Mouse (Mus musculus): ENCODE measurements around the gene Akip1. TPM values are rescaled to one million over a fixed set of nuclear protein-coding genes. Genes with fewer than 3 reads are reported as not detected.

The Akip1 gene
- polyA plus RNA-seq, 1 experiment from 2014 or later, result 30.9 TPM

DNA sequence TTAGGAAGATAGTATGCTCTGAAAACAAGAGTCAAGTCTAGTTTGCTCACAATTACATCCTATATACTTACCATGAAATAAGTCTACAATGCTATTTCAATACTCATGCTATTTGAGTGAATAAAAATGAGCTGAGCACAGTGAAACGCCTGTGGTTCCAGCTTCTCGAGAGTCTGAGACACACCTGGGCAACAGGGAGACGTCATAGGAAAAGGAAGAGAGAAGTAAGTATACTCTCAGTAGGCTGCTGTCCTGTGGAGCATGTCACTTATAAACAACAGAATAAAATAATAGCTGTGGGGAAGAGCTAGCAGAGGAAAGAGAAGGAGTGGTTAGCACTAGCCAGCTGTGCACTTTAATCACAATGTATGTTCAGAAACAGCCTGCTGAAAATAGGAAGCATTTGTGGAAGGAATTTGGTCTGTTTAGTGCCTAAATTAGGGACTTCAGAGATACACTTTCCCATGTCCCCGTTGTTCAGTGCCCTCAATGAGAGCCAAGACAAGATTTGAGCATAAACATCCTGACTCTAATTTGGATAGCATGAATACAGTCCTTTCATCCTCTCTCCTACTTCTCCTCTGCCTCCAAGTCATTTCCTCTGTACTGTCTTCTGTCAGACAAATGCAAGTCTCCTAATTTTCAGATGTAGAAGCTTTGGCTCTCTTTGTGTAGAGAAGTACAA, 28.4 kb upstream of the Akip1 start:
- no peak for DNase-seq (ENCODE audit: low spot score)
- Histone ChIP-seq H3K27ac (ENCODE audit: low read depth) (peak overlapping the region; percentile 29; the same call in 1 of the 2 replicates), H3K27me3 (replicated peaks; ENCODE audit: control insufficient read depth, insufficient read depth, low read length) (no peaks in the 10 kb centered on the region), H3K36me3 (ENCODE audit: control insufficient read depth, insufficient read depth, low read length) (no peaks in the 10 kb centered on the region), H3K4me2 (ENCODE audit: low read length) (no peak overlapping the region), H3K4me1 (replicated peaks; ENCODE audit: control insufficient read depth, insufficient read depth, low read length) (peaks cover 38% of the 10 kb centered on the region), H3K9me3 (ENCODE audit: control insufficient read depth, low read length) (no peaks in the 10 kb centered on the region), H3K9ac (ENCODE audit: low read length) (no peak overlapping the region), H3K4me3 (ENCODE audit: low read depth, low read length) (no peak overlapping the region)
- WGBS, result 51% methylated on average over 4 of the region's 4 CpGs
- ATAC-seq (replicated peaks; ENCODE audit: low FRiP score, low TSS enrichment, low read depth), result no peak

GRCm38 (mm10) chr7:109680284-109680683, 23.2 kb upstream of the Akip1 start:
- no peaks in the 10 kb centered on the region for H3K27me3 ChIP-seq (replicated peaks; ENCODE audit: control insufficient read depth, insufficient read depth, low read length)
- 85% methylated on average over 2 of the region's 2 CpGs for WGBS
- DNase-seq (ENCODE audit: low spot score), result no peak
- H3K27ac ChIP-seq (ENCODE audit: low read depth), result no peak overlapping the region
- H3K9me3 ChIP-seq (ENCODE audit: control insufficient read depth, low read length), result no peaks in the 10 kb centered on the region
- no peaks in the 10 kb centered on the region for H3K36me3 ChIP-seq (ENCODE audit: control insufficient read depth, insufficient read depth, low read length)
- no peak overlapping the region for H3K4me2 ChIP-seq (ENCODE audit: low read length)
- H3K4me3 ChIP-seq (ENCODE audit: low read depth, low read length), result no peak overlapping the region
- H3K4me1 ChIP-seq (replicated peaks; ENCODE audit: control insufficient read depth, insufficient read depth, low read length), result peaks cover 3% of the 10 kb centered on the region
- ATAC-seq (replicated peaks; ENCODE audit: low FRiP score, low TSS enrichment, low read depth), result no peak
- H3K9ac ChIP-seq (ENCODE audit: low read length), result no peak overlapping the region

DNA sequence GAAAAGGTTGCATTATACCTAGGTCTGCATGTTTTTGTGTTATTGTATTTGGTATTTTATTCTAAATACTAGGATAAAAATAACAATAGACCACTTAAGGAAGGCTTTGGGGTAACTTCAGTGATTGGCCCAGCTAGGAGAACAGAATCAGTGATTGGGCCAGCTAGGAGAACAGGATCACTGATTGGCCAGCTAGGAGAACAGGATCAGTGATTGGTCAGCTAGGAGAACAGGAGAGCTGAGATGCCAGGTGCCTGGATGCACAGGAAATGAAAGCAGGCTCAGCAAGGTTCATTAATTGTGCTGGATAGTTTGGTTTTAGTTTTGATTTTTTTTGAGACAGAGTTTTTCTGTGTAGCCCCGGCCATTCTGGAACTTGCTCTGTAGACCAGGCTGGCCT, 22.6 kb upstream of the Akip1 start:
- no peak overlapping the region for H3K27ac ChIP-seq (ENCODE audit: low read depth)
- ATAC-seq (replicated peaks; ENCODE audit: low FRiP score, low TSS enrichment, low read depth) (no peak), DNase-seq (ENCODE audit: low spot score) (no peak)
- no peak overlapping the region for H3K4me2 ChIP-seq (ENCODE audit: low read length)
- H3K9ac ChIP-seq (ENCODE audit: low read length), result no peak overlapping the region
- WGBS, result 95% methylated on average over 1 of the region's 1 CpGs
- no peaks in the 10 kb centered on the region for H3K27me3 ChIP-seq (replicated peaks; ENCODE audit: control insufficient read depth, insufficient read depth, low read length)
- no peaks in the 10 kb centered on the region for H3K9me3 ChIP-seq (ENCODE audit: control insufficient read depth, low read length)
- no peaks in the 10 kb centered on the region; the same call in 1 of the 2 replicates for H3K4me1 ChIP-seq (replicated peaks; ENCODE audit: control insufficient read depth, insufficient read depth, low read length)
- H3K4me3 ChIP-seq (ENCODE audit: low read depth, low read length), result no peak overlapping the region
- H3K36me3 ChIP-seq (ENCODE audit: control insufficient read depth, insufficient read depth, low read length), result no peaks in the 10 kb centered on the region

- Histone ChIP-seq H3K27ac (ENCODE audit: low read depth) (no peak overlapping the region), H3K4me2 (ENCODE audit: low read length) (no peak overlapping the region), H3K9me3 (ENCODE audit: control insufficient read depth, low read length) (no peaks in the 10 kb centered on the region), H3K4me1 (replicated peaks; ENCODE audit: control insufficient read depth, insufficient read depth, low read length) (peaks cover 5% of the 10 kb centered on the region; the same call in 1 of the 2 replicates), H3K36me3 (ENCODE audit: control insufficient read depth, insufficient read depth, low read length) (no peaks in the 10 kb centered on the region), H3K9ac (ENCODE audit: low read length) (no peak overlapping the region), H3K27me3 (replicated peaks; ENCODE audit: control insufficient read depth, insufficient read depth, low read length) (no peaks in the 10 kb centered on the region), H3K4me3 (ENCODE audit: low read depth, low read length) (no peak overlapping the region)
- no peak for DNase-seq (ENCODE audit: low spot score)
- WGBS, result 45% methylated on average over 9 of the region's 9 CpGs
- ATAC-seq (replicated peaks; ENCODE audit: low FRiP score, low TSS enrichment, low read depth), result no peak
Observed at GRCm38 (mm10) chr7:109686585-109687128, 16.8 kb upstream of the Akip1 start.

GRCm38 (mm10) chr7:109690101-109690500, 13.4 kb upstream of the Akip1 start:
- Histone ChIP-seq H3K9me3 (ENCODE audit: control insufficient read depth, low read length) (no peaks in the 10 kb centered on the region), H3K4me1 (replicated peaks; ENCODE audit: control insufficient read depth, insufficient read depth, low read length) (peaks cover 5% of the 10 kb centered on the region; the same call in 1 of the 2 replicates), H3K9ac (ENCODE audit: low read length) (no peak overlapping the region), H3K27ac (ENCODE audit: low read depth) (no peak overlapping the region), H3K36me3 (ENCODE audit: control insufficient read depth, insufficient read depth, low read length) (no peaks in the 10 kb centered on the region), H3K4me3 (ENCODE audit: low read depth, low read length) (no peak overlapping the region), H3K27me3 (replicated peaks; ENCODE audit: control insufficient read depth, insufficient read depth, low read length) (no peaks in the 10 kb centered on the region), H3K4me2 (ENCODE audit: low read length) (no peak overlapping the region)
- no peak for ATAC-seq (replicated peaks; ENCODE audit: low FRiP score, low TSS enrichment, low read depth)
- 94% methylated on average over 3 of the region's 3 CpGs for WGBS
- no peak for DNase-seq (ENCODE audit: low spot score)

DNA sequence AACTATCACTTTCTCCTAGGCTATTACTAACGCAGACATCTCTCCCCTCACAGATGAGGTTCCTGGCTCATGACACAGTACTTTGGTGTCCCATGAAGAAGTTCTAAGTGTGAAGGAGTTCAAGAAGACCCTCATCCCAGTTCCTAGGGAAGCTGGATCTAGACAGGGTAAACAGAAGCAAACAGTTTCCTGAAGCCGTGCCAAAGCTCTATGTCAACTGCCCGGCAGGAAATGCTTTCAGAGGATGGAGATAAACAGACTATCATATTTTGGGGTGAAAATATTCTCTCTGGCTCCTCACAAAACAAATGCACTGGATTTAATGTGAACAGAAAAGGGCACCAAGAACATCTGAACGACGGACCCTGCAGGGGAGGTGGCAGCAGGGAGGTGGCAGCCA, 12.5 kb upstream of the Akip1 start:
- ATAC-seq (replicated peaks; ENCODE audit: low FRiP score, low TSS enrichment, low read depth) (no peak), DNase-seq (ENCODE audit: low spot score) (no peak)
- H3K9ac ChIP-seq (ENCODE audit: low read length), result no peak overlapping the region
- H3K4me1 ChIP-seq (replicated peaks; ENCODE audit: control insufficient read depth, insufficient read depth, low read length), result peaks cover 5% of the 10 kb centered on the region; the same call in 1 of the 2 replicates
- H3K4me2 ChIP-seq (ENCODE audit: low read length), result no peak overlapping the region
- WGBS, result 68% methylated on average over 5 of the region's 5 CpGs
- H3K36me3 ChIP-seq (ENCODE audit: control insufficient read depth, insufficient read depth, low read length), result no peaks in the 10 kb centered on the region
- H3K27ac ChIP-seq (ENCODE audit: low read depth), result no peak overlapping the region
- no peaks in the 10 kb centered on the region for H3K27me3 ChIP-seq (replicated peaks; ENCODE audit: control insufficient read depth, insufficient read depth, low read length)
- no peaks in the 10 kb centered on the region for H3K9me3 ChIP-seq (ENCODE audit: control insufficient read depth, low read length)
- no peak overlapping the region for H3K4me3 ChIP-seq (ENCODE audit: low read depth, low read length)

- ATAC-seq (replicated peaks; ENCODE audit: low FRiP score, low TSS enrichment, low read depth), result no peak
- Histone ChIP-seq H3K9ac (ENCODE audit: low read length) (no peak overlapping the region), H3K4me2 (ENCODE audit: low read length) (no peak overlapping the region), H3K9me3 (ENCODE audit: control insufficient read depth, low read length) (no peaks in the 10 kb centered on the region), H3K27me3 (replicated peaks; ENCODE audit: control insufficient read depth, insufficient read depth, low read length) (no peaks in the 10 kb centered on the region), H3K27ac (ENCODE audit: low read depth) (no peak overlapping the region), H3K36me3 (ENCODE audit: control insufficient read depth, insufficient read depth, low read length) (no peaks in the 10 kb centered on the region), H3K4me3 (ENCODE audit: low read depth, low read length) (no peak overlapping the region), H3K4me1 (replicated peaks; ENCODE audit: control insufficient read depth, insufficient read depth, low read length) (peaks cover 5% of the 10 kb centered on the region; the same call in 1 of the 2 replicates)
- WGBS, result 88% methylated on average over 13 of the region's 13 CpGs
- DNase-seq (ENCODE audit: low spot score), result no peak
Observed at GRCm38 (mm10) chr7:109694576-109695338, 8.7 kb upstream of the Akip1 start.

- no peaks in the 10 kb centered on the region for H3K9me3 ChIP-seq (ENCODE audit: control insufficient read depth, low read length)
- no peak for ATAC-seq (replicated peaks; ENCODE audit: low FRiP score, low TSS enrichment, low read depth)
- 92% methylated on average over 10 of the region's 10 CpGs for WGBS
- no peak overlapping the region for H3K4me2 ChIP-seq (ENCODE audit: low read length)
- H3K4me1 ChIP-seq (replicated peaks; ENCODE audit: control insufficient read depth, insufficient read depth, low read length), result peaks cover 5% of the 10 kb centered on the region; the same call in 1 of the 2 replicates
- no peak for DNase-seq (ENCODE audit: low spot score)
- no peaks in the 10 kb centered on the region for H3K27me3 ChIP-seq (replicated peaks; ENCODE audit: control insufficient read depth, insufficient read depth, low read length)
- H3K9ac ChIP-seq (ENCODE audit: low read length), result no peak overlapping the region
- no peaks in the 10 kb centered on the region for H3K36me3 ChIP-seq (ENCODE audit: control insufficient read depth, insufficient read depth, low read length)
- H3K27ac ChIP-seq (ENCODE audit: low read depth), result no peak overlapping the region
- no peak overlapping the region for H3K4me3 ChIP-seq (ENCODE audit: low read depth, low read length)
Observed at GRCm38 (mm10) chr7:109695339-109695726, 8.2 kb upstream of the Akip1 start.
